Mouse (Mus musculus): Measurements from ENCODE around the gene Pak6.

Gene Pak6

GRCm38 (mm10) chr2:118726873-118727272, 63.8 kb downstream of the Pak6 start:
- no peak for DNase-seq (ENCODE audit: extremely low read depth, insufficient read length, low spot score)

GRCm38 (mm10) chr2:118727911-118728310, 64.8 kb downstream of the Pak6 start:
- DNase-seq (ENCODE audit: extremely low read depth, insufficient read length, low spot score): no peak

GRCm38 (mm10) chr2:118728337-118728736, 65.2 kb downstream of the Pak6 start, which contains the start of gene Plcb2:
Plcb2 (minus strand) TSS chr2:118728438.
- no peak for DNase-seq (ENCODE audit: extremely low read depth, insufficient read length, low spot score)

DNA sequence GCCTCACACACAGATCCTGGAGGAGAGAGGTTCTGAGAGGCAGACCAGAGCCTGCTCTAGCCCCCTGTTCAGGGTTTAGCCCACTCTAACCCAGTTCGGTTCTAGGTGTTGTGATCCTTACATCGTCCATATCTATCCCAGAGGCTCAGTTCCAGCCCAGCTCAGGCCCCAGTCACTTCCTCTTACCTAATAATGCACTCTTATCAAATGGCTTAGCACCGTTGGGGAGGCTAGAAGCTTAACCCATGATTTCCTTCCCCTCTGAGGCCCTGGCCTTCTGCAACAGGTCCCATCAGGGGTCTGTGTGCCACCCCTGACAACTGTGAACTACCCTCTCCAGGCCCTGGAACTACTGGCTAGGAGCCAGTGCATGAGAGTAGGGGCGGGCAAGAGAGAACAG, 66.1 kb downstream of the Pak6 start:
- no peak for DNase-seq (ENCODE audit: extremely low read depth, insufficient read length, low spot score)

GRCm38 (mm10) chr2:118729816-118730621, 66.9 kb downstream of the Pak6 start:
- no peak for DNase-seq (ENCODE audit: extremely low read depth, insufficient read length, low spot score)

- DNase-seq (ENCODE audit: extremely low read depth, insufficient read length, low spot score): peak; percentile 38
These were observed 67.5 kb downstream of the Pak6 start for GRCm38 (mm10) chr2:118730622-118730915.

DNA sequence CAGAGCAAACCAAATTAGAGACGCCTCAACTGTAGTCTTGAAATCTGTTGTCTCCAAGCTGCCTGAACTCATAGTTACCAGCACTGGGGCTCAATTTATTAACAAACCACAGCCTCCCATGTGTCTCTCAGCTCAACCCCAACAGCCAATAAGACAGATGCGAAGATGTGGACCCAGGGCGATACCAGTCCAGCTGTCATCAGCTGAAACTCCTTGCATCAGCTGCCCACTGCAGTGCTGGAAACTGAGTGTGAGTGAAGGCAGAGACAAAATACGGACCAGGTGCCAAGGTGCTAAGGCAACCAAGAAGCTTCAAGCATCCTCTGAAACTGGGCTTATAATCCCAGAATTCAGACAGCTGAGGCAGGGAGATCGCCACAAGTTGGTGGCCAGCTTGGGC, 68.9 kb downstream of the Pak6 start:
- DNase-seq (ENCODE audit: extremely low read depth, insufficient read length, low spot score): no peak

DNA sequence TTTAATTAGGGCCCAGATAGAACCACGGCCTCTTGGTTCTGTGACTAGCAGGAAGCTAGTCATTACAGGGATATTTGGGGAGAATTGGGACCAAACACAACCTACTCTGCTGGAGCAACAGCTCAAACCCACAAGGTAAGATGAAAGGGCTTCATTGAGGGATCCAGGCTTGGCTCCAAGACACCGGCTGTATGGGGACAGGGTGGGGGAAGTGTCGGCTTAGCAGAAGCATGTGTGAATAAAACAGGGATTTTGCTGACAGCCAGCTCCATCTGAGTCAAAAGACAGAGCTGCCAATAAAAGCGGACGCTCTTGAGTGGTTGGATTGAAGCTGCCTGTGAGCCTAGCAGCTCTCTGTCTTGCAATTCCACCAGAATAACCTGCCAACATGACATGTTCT, 70.2 kb downstream of the Pak6 start:
- DNase-seq (ENCODE audit: extremely low read depth, insufficient read length, low spot score): no peak

DNA sequence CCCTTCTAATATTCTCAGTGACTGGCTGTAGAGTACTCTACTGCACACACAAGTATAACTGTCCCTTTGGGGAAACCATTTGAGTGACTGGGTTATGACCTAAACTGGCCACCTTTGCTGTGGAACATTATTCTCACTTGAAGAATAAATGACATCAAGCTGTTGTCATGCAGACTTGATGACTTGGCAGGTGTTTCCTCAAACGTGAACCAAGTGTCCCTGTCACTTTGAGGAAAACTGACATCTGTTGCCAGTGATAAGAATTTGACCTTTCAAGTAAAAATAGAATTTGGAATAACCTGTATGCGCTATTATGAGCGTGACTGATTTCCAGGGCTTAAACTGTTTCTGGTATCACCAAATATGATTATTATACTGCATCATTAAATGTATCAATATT, 77.2 kb downstream of the Pak6 start:
- no peak for DNase-seq (ENCODE audit: extremely low read depth, insufficient read length, low spot score)

DNA sequence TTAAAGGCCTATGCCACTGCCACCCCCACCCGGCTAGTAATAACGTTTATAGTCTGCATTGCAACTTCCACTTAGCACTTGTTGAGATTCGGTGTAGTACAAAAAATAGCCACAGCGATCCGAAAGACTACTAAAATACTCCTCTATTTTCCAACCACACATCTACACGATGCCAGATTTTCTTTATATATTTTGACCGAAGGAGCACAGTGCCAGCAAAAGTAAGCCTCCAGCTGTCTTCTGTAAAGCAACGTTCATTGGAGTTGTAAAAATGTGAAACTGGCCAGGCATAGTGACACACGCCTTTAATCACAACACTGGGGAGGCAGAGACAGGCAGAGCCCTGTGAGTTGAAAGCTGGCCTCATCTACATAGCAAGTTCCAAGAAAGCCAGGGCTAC, 78.1 kb downstream of the Pak6 start:
- no peak for DNase-seq (ENCODE audit: extremely low read depth, insufficient read length, low spot score)

DNA sequence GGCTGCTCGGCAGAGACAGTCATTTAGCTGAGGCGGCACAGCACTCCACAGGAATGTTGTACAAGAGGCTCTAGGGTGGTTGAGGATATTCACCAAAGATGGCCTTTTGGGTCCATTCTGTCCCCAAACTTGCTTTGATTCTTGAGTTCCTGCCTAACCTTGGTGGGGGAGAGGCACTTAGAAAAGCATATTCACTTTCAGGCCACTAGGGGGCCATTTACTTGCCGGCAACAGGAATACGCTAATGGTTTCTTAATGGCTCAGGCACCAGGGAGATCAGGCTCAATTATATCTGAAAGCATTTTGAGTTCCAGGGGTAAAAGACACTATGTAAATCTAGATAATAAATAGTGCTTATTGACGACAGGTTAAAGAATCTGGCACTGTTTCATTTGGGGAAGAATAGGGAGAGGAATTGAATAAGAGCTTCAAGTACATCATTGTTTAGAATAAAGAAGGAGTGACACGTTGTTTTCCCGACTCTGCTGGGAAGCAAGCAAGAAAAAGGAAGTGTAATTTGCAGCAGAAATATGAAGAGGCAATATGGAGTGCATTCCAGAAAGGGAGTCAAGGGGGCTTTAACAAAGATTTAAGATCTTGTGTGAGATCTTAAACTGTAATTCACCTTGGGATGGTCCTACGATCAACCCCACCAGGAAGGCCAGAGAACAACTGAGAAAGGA, 80.3 kb downstream of the Pak6 start:
- no peak for DNase-seq (ENCODE audit: extremely low read depth, insufficient read length, low spot score)

DNA sequence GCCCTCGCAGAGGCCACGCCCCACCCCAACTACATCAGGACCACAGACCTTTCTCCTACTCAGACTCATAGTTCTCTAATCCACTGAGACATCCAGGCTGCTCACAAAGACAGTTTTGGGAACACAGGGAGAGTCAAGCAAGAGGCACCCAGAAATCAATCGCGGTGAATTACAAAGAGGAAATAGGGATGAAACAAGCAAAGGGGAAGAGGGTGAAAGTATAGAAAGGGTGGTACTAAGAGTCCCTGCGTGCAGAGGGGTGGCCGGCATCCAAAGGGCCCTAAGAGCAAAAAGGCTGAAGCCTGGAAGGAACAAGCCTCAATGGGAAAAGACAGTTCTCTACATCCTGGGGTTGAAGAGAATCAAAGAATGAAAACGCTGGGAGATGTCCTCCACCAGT, 81.5 kb downstream of the Pak6 start:
- no peak for DNase-seq (ENCODE audit: extremely low read depth, insufficient read length, low spot score)

DNA sequence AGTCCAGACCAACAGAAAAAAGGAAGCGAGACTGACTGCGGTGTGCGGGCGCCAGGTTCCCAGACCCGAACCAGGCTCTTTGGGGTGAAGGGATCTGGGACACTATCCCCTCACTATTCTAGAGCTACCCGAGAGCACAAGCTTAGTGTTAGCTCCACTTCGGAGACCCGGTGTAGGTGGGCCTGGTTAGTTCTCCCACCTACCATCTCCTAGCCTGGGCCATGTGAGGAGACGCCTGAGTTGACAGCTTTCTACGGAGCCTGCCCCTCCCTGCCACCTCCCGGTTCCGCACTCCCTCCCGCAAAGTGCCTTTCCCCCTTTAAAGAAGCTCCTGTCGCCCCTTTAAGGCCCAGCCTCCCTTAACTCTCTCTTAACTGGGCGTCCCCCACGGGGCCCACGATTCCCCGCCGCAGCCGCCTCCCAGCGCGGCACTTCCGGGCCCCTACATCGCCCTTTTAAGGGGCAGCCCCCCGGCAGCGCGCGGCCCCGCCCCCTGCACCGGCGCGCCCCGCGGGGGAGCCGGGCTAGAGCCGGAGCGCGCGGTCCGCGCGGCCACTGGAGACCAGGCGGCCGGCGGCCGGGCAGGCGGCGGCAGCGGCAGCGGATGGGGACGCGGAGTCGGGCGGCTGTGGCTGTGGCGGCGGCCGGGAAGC, 82.3 kb downstream of the Pak6 start, which contains the start of gene Inafm2:
Gene Inafm2, plus strand, starts transcription at position 527 of the 653 bp plus-strand sequence.
- DNase-seq (ENCODE audit: extremely low read depth, insufficient read length, low spot score): peak; percentile 96

DNA sequence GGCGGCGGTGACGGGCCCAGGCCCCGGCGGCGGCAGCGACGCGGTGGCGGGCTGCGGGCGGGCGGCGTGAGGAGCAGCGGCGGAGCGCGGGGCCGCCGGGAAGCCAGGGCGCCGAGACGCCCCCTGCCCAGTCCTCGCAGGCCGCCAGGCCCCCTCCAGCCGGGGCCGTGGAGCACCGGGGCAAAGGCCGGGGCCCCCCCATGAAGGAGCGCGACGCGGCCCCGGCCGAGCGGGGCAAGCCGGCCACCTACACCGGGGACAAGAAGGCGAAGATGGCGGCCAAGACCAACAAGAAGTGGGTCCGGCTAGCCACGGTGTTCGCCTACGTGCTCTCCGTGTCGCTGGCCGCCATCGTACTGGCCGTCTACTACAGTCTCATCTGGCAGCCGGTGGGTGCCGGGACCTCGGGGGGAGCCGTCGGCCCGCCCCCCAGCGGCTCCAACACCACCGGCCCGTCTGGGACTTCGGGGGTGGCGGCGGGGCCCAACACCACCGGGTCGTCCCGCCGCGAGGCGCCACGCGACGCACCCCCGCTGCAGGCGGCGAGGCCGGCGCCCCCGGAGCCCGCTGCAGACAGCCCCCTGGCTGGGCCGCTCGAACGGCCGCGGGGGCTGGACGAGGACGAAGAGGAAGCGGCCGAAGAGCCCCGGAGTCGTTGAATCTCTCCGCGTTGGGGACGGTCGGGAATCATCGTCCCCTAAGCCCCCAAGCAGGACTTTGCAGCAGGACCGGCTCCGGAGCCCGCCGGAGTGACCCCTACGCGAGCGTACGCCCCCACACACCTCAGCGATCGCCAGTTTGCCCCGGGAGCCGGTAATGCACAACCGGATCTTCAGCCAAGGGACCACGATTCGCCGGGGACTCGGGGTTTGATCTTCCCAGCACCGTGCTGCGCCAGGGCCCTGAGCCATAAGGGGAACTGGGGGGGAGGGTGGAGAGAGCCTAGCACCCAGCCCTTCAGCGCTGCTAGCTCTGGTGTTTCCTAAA, 83.1 kb downstream of the Pak6 start:
- peak; percentile 59 for DNase-seq (ENCODE audit: extremely low read depth, insufficient read length, low spot score)

DNA sequence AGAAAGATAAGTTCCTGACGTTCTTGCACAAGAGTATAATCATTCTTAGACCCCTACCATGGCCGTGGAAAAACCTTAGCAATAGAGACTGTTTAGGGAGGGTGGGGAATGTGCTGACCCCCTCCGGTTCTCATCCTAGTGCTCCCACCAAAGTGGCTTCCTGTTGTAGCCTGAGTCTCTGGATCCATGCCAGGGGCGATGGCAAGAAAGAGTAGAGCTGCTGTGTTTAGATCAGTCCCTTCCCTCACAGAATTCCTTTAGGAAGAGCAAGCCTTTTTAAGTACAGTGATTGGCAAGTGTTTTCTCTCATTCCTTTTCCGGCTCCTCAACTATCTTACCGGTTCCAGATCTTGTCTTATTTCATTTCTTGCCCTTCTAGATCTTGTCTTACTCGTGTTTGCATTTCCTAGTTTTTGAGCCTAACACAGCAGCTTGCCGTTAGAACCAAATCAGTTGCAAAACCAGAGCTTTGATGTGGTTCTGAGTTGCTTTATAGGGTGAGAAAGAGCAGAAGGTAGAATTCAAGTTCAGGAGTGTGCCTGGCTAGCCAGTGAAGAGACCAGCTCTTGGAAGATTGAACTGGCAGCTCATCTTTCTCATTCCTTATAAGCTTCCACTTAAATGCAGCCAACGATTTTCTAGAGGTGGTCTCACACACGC, 84.3 kb downstream of the Pak6 start:
- no peak for DNase-seq (ENCODE audit: extremely low read depth, insufficient read length, low spot score)

Measured in 3134 (cell line).